Mouse (Mus musculus) megakaryocyte, embryonic 14.5 days (primary cell): ENCODE results near the gene Wdr45b. TPM values are rescaled to one million over a fixed set of nuclear protein-coding genes. Genes with fewer than 3 reads are reported as not detected.
"Not testable (repeated sequence)": the region's sequence is repeated elsewhere in the genome, so short reads cannot be mapped to it uniquely, and the experiment has no call there.

Source experiments
- H3K27me3 ChIP-seq: replicated peaks from 2 replicates; pipeline ENCODE3; 2012; ENCODE audit warnings: inconsistent platforms
- H3K36me3 ChIP-seq: replicated peaks from 2 replicates; pipeline ENCODE3; 2012; ENCODE audit warnings: low read length, inconsistent platforms, mixed read lengths
- H3K4me1 ChIP-seq: 2 replicates; pipeline ENCODE4 v1.6.1; 2012; ENCODE audit warnings: inconsistent platforms
- H3K4me3 ChIP-seq: replicated peaks from 2 replicates; pipeline ENCODE3; 2012; ENCODE audit warnings: moderate library complexity, mild to moderate bottlenecking, inconsistent platforms
- H3K9me3 ChIP-seq: 2 replicates; pipeline ENCODE4 v1.6.1; 2012; ENCODE audit warnings: inconsistent platforms
- FLI1 ChIP-seq: IDR thresholded peaks from 2 replicates; pipeline ENCODE4 v1.6.1; 2012; ENCODE audit warnings: low read length, inconsistent platforms, mixed read lengths
- GATA1 ChIP-seq: IDR thresholded peaks from 3 replicates; pipeline ENCODE4 v1.6.1; 2012; ENCODE audit warnings: mixed read lengths, low read length, inconsistent platforms, borderline replicate concordance
- polyA plus RNA-seq: library from polyadenylated mRNA; stranded (reverse); fragments of >175 nt; gene quantifications from 2 replicates; pipeline ENCODE4 v1.2.3, GENCODE M21; 2012; ENCODE audit warnings: low replicate concordance; ENCODE audit not compliant: insufficient read depth

Wdr45b gene
- polyA plus RNA-seq, 1 experiment, result 5.5 TPM

GRCm38 (mm10) chr11:121368731-121369130 is 14.5 kb upstream of the Wdr45b start:
- TF ChIP-seq FLI1, result no peak
- no peak for TF ChIP-seq GATA1

GRCm38 (mm10) chr11:121367170-121367707 is 13.0 kb upstream of the Wdr45b start:
- Histone ChIP-seq H3K4me1 (peaks cover 51% of the 10 kb centered on the region), H3K27me3 (peaks cover 4% of the 10 kb centered on the region), H3K36me3 (no peaks in the 10 kb centered on the region), H3K4me3 (no peak overlapping the region), H3K9me3 (no peaks in the 10 kb centered on the region)
- no peak for TF ChIP-seq GATA1

More at GRCm38 (mm10) chr11:121368731-121369130, 14.5 kb upstream of the Wdr45b start:
- Histone ChIP-seq H3K36me3 (no peaks in the 10 kb centered on the region), H3K4me1 (peaks cover 43% of the 10 kb centered on the region), H3K4me3 (no peak overlapping the region), H3K27me3 (peaks cover 2% of the 10 kb centered on the region), H3K9me3 (no peaks in the 10 kb centered on the region)

GRCm38 (mm10) chr11:121362212-121362611 is 8.0 kb upstream of the Wdr45b start:
- no peak overlapping the region for H3K4me3 ChIP-seq
- no peaks in the 10 kb centered on the region for H3K36me3 ChIP-seq
- no peaks in the 10 kb centered on the region for H3K9me3 ChIP-seq
- peaks cover 6% of the 10 kb centered on the region for H3K27me3 ChIP-seq
- TF ChIP-seq FLI1 (no peak), GATA1 (no peak)
- H3K4me1 ChIP-seq, result peaks cover 26% of the 10 kb centered on the region

- peaks cover 2% of the 10 kb centered on the region for H3K27me3 ChIP-seq
- H3K4me3 ChIP-seq, result peak overlapping the region; percentile 93
- TF ChIP-seq FLI1 (no peak), GATA1 (no peak)
- H3K9me3 ChIP-seq, result no peaks in the 10 kb centered on the region
- H3K36me3 ChIP-seq, result peaks cover 30% of the 10 kb centered on the region
- peaks cover 51% of the 10 kb centered on the region for H3K4me1 ChIP-seq
Measured at GRCm38 (mm10) chr11:121353326-121354090, 737 bp downstream of the Wdr45b start.

- Histone ChIP-seq H3K36me3 (peaks cover 70% of the 10 kb centered on the region), H3K4me1 (peaks cover 43% of the 10 kb centered on the region)
- not testable (repeated sequence) for H3K9me3 ChIP-seq, H3K4me3 ChIP-seq, H3K27me3 ChIP-seq
Measured at GRCm38 (mm10) chr11:121348727-121349126, 5.5 kb downstream of the Wdr45b start.

GRCm38 (mm10) chr11:121348166-121348565 is 6.1 kb downstream of the Wdr45b start:
- peaks cover 75% of the 10 kb centered on the region for H3K36me3 ChIP-seq
- TF ChIP-seq GATA1 (no peak), FLI1 (no peak)
- no peaks in the 10 kb centered on the region for H3K27me3 ChIP-seq

GRCm38 (mm10) chr11:121347036-121347435 is 7.2 kb downstream of the Wdr45b start:
- peaks cover 82% of the 10 kb centered on the region for H3K36me3 ChIP-seq

More at GRCm38 (mm10) chr11:121348166-121348565, 6.1 kb downstream of the Wdr45b start:
- Histone ChIP-seq H3K4me1 (peaks cover 42% of the 10 kb centered on the region), H3K9me3 (no peaks in the 10 kb centered on the region), H3K4me3 (no peak overlapping the region)

GRCm38 (mm10) chr11:121342423-121342822 is 11.8 kb downstream of the Wdr45b start:
- not testable (repeated sequence) for H3K9me3 ChIP-seq, H3K4me3 ChIP-seq, H3K27me3 ChIP-seq
- H3K4me1 ChIP-seq, result peaks cover 46% of the 10 kb centered on the region
- peaks cover 74% of the 10 kb centered on the region for H3K36me3 ChIP-seq

More at GRCm38 (mm10) chr11:121347036-121347435, 7.2 kb downstream of the Wdr45b start:
- peaks cover 39% of the 10 kb centered on the region for H3K4me1 ChIP-seq
- H3K9me3 ChIP-seq, result no peaks in the 10 kb centered on the region
- H3K4me3 ChIP-seq, result no peak overlapping the region
- TF ChIP-seq GATA1, result no peak
- TF ChIP-seq FLI1, result no peak
- no peaks in the 10 kb centered on the region for H3K27me3 ChIP-seq

- no peak for TF ChIP-seq FLI1
- Histone ChIP-seq H3K36me3 (peaks cover 75% of the 10 kb centered on the region), H3K9me3 (no peaks in the 10 kb centered on the region), H3K27me3 (no peaks in the 10 kb centered on the region), H3K4me1 (peaks cover 63% of the 10 kb centered on the region), H3K4me3 (peak overlapping the region; percentile 24)
Measured at GRCm38 (mm10) chr11:121340287-121340686, 14.0 kb downstream of the Wdr45b start.

- no peaks in the 10 kb centered on the region for H3K9me3 ChIP-seq
- no peak overlapping the region for H3K4me3 ChIP-seq
- peaks cover 65% of the 10 kb centered on the region for H3K4me1 ChIP-seq
- H3K36me3 ChIP-seq, result peaks cover 76% of the 10 kb centered on the region
- TF ChIP-seq GATA1 (no peak), FLI1 (no peak)
- no peaks in the 10 kb centered on the region for H3K27me3 ChIP-seq
Measured at GRCm38 (mm10) chr11:121339647-121340046, 14.6 kb downstream of the Wdr45b start.
